Mouse (Mus musculus): ENCODE results near the gene Kalrn.

The Kalrn gene

GRCm38 (mm10) chr16:34079511-34079910, 493.8 kb downstream of the Kalrn start:
- DNase-seq (ENCODE audit: low read depth, low spot score): no peak

DNA sequence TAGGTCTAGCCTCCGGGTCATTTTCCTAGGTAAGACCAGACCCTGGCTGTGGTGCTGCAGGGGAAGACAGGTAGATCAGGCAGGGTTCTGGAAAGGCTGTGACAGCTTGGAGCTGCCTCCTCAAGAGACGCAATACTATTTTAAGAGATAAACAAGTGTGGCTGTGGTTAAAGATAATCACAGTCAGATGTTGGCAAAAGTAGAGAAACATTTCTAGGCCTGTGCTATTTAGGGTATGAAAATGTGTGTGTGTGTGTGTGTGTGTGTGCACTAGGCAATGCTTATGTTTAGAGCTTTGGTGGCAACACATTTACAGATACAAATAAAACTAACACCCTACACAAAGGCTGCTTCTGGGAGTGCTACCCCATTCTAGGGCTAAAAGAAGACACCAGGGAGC, 494.6 kb downstream of the Kalrn start:
- peak; percentile 67 for DNase-seq (ENCODE audit: low read depth, low spot score)

DNA sequence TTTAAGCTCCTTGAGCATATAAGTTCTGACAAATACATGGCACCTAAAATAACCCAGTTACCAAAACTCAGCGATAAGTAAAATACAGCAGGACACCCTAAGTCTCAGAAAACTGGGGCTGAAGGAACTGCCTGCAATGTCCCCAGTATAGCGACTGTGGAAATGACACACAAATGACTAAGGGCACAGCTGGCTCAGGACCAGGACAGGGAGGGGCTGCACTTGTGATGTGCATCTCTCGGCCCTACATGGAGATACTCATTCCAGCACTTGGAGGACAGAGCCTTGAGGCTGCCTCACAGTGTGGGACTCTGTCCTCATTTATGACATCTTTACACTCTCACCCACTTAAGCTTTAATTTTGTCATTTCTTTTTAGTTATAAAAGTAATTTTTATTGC, 497.2 kb downstream of the Kalrn start:
- DNase-seq (ENCODE audit: low read depth, low spot score): no peak

- no peak for DNase-seq (ENCODE audit: low read depth, low spot score)
Observed at GRCm38 (mm10) chr16:34073930-34074329, 499.4 kb downstream of the Kalrn start.

DNA sequence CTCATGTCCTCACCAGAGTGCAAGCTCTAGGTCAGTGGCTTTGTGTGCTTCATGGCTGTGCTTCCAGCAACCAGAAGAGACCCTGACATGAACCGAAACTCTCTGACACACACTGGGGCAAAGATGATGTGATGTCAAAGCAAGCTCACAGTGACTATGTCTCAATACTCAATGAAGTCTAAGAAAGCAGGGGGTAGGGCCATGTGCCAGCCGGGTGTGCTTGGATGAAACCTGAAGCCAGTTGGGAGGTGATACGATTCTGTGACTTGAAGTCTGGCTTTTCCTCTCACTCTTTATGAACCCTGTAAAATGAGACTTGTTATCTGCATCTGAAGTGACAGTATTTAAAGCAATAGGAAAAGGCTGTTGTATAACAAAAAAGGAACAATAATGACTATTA, 501.2 kb downstream of the Kalrn start:
- DNase-seq (ENCODE audit: low read depth, low spot score): no peak

DNA sequence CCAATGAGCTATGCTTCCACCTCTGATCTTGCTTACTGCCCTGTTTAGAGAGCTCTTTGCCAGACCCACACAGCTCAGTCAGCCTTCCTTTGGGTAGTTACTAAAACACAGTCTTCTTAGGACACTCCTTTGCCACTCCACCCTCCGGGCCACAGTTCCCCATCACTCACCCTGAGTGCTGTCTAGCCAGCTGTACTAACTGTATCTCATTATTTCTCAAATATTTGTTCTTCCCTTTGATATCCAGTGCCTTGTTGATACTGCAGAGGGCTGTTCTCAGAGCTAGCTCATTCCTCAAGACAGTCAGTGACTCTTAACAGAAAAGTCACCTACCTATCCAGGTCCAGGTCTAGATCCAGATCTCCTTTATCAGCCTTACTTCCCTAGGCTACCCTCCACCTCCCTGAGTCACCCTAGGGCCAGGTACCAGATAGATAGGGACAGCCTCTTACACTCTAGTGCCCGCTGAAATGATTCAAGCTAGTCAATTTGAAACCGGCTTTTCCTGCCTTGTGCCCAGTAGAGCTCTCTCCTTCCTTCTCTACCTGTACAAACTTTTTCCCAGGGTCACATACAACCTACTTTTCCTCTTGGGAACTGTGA, 502.0 kb downstream of the Kalrn start:
- no peak for DNase-seq (ENCODE audit: low read depth, low spot score)

DNA sequence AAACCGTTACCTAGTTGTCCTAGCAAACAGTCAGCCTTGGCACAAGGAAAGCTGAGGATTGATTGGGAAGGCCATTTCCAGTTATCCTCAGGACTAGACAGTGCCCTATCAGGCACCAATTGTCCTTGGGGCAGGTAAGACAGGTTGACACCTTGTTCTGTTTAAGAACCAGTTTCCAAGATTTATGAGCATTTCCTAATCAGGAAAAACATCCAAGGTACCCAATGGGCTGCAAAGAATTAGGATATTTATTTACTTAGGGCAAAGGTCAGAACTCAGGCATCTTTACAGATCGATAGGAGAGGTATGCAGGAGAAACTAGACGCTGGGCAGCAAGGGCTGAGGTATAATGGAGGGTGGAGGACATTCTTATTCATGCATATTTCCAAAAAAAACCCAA, 503.9 kb downstream of the Kalrn start:
- DNase-seq (ENCODE audit: low read depth, low spot score): no peak

- peak; percentile 81 for DNase-seq (ENCODE audit: low read depth, low spot score)
Observed at GRCm38 (mm10) chr16:34066922-34067321, 506.4 kb downstream of the Kalrn start.

- no peak for DNase-seq (ENCODE audit: low read depth, low spot score)
Observed at GRCm38 (mm10) chr16:34066376-34066775, 507.0 kb downstream of the Kalrn start.

DNA sequence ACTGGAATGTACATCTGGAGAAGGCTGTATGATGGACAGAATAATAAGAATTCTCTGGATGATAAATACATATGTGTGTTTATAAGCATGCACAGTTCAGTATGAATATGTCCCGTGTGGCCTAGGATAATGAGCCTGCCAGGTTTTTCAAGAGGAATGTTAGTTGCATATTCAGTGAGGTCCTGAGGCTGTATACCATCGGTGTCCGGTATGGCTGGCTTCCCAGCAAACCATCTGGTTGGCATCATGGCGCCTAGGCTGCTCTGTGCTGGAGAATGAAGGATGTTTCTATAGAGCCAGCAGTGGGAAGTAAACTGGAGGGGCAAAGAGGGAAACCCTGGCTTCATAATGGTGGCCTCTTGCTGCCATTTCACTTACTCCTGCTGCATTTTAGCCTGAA, 510.0 kb downstream of the Kalrn start:
- no peak for DNase-seq (ENCODE audit: low read depth, low spot score)

DNA sequence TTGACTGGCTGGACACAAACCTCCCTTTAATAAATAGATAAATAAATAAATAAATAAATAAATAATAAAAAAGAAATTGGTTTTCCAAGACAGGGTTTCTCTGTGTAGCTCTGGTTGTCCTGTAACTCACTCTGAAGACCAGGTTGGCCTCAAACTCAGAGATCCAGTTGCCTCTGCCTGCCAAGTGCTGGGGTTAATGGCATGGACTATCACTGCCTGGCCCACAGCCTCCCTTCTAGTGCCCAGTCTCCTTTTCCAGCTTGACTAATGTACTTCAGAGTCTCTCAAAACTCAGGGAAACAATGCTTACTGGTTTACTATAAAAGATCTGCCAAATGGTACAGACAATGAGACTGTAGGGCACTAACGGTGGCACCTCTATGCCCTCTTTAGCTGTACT, 511.7 kb downstream of the Kalrn start:
- DNase-seq (ENCODE audit: low read depth, low spot score): no peak

DNA sequence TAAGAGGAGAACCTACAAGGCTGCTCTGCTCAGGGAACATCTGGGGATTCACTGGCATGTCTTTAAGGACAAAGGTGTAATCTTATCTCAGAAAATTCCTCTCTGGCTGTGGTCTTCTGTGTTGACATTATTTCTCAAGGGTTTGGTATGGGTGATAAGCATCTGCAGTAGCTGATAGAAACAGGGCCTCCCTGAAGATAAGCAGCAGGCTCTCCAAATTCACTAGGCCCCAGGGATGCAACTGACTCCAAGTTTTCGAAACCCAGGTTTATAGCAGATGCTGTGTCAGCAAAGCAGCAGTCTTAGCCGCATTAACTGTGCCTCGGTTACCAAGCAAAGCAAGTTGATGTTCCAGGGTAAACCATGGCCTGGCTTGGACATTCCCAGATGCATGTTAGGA, 514.7 kb downstream of the Kalrn start:
- no peak for DNase-seq (ENCODE audit: low read depth, low spot score)

- DNase-seq (ENCODE audit: low read depth, low spot score): no peak
Observed at GRCm38 (mm10) chr16:34057464-34057863, 515.9 kb downstream of the Kalrn start.

- no peak for DNase-seq (ENCODE audit: low read depth, low spot score)
Observed at GRCm38 (mm10) chr16:34056418-34057111, 516.8 kb downstream of the Kalrn start.

- no peak for DNase-seq (ENCODE audit: low read depth, low spot score)
Observed at GRCm38 (mm10) chr16:34050090-34050489, 523.2 kb downstream of the Kalrn start.

- DNase-seq (ENCODE audit: low read depth, low spot score): no peak
Observed at GRCm38 (mm10) chr16:34049361-34049760, 524.0 kb downstream of the Kalrn start.

DNA sequence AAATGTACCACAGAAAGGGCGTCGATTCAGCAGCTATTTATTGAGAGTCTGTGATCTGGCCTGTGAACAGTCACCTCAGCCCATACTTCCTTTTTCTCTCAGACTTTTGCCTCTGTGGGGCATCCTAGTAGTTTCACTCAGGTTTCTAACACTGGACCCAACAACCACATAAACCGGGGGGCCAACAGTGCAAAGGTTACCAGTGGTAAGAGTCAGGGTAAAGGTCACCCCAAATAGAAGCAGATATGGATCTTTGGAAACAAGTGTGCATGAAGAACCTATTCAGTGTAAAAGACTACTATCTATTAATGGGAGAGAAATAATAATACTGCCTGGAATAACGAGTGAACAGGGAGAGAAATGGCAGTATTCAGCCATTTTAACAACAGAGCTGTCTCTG, 525.1 kb downstream of the Kalrn start:
- DNase-seq (ENCODE audit: low read depth, low spot score): no peak

DNA sequence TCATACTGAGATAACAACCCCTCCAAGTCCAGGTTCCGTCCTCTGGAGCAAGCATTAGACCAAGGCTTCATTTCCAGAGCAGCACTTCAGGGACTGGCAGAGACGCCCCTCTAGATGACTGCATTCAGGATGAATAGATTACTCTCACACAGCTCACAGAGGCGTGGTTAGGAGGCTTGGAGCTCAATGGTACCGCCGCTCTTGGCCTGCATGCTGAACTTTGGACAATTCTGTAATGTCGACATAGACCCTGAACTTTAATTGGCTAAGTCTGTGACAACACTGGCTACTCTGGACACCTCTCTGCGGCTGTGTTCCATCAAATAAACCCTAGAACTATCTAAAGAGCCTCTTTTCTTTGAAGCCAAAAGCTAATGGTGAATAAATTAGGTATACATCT, 525.8 kb downstream of the Kalrn start:
- DNase-seq (ENCODE audit: low read depth, low spot score): no peak

- DNase-seq (ENCODE audit: low read depth, low spot score): no peak
Observed at GRCm38 (mm10) chr16:34047006-34047360, 526.3 kb downstream of the Kalrn start.

DNA sequence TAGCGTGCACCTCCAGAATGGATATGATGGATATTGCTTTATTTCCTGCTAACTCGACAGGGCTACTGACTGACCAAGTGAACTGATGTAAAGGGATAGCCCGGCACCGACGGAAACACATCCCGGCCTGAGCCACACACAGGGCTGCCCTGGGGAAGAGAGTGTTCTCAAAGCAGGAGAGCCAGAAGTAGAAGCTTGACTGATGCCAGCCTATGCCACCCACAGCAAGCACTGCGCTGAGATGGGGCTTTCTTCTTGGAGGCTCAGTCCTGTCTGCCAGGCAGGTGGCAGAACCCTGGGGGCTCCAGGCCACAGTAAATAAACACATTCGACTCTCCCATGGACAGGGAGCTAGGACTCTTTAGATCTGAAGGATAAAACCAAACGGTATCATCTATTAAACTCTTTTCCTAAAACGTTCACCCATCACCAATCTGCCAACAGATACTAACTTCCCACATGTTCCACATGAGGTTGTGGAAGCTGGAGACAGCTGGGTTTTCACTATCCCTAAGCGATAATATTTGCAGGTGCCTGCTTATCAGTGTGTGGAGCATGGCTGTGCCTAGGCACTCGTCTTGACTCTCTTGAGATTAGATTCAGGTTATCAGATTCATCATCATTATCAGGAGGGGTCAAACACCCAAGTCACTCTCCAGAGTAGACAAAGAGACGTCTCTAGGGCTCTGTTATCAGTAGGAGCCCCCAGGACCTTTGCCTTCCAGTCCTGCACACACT, 526.9 kb downstream of the Kalrn start:
- DNase-seq (ENCODE audit: low read depth, low spot score): no peak

GRCm38 (mm10) chr16:34044539-34044938, 528.8 kb downstream of the Kalrn start:
- DNase-seq (ENCODE audit: low read depth, low spot score): no peak

- no peak for DNase-seq (ENCODE audit: low read depth, low spot score)
Observed at GRCm38 (mm10) chr16:34043048-34043795, 530.1 kb downstream of the Kalrn start.
